Mouse (Mus musculus) heart, postnatal 14 days (tissue): ENCODE measurements around the gene Cth. TPM values are rescaled to one million over a fixed set of nuclear protein-coding genes. Genes with fewer than 3 reads are reported as not detected.

Experiments
- DNase-seq, 2 experiments: peaks; one replicate each; pipeline ENCODE4 v3.0.0; 2021 to 2022
- intact Hi-C: fragments of 180-260 bp; cut with DNase I; formaldehyde crosslinking; loops from one replicate; pipeline ENCODE4 v1.15.1; 2025
- total RNA-seq, 2 experiments: library from RNA; stranded (reverse); gene quantifications; 2 replicates each; pipeline ENCODE4 v1.2.3; 2021

Cth gene
- total RNA-seq, 2 experiments from 2014 or later, result 0.76 to 0.91 TPM

DNA sequence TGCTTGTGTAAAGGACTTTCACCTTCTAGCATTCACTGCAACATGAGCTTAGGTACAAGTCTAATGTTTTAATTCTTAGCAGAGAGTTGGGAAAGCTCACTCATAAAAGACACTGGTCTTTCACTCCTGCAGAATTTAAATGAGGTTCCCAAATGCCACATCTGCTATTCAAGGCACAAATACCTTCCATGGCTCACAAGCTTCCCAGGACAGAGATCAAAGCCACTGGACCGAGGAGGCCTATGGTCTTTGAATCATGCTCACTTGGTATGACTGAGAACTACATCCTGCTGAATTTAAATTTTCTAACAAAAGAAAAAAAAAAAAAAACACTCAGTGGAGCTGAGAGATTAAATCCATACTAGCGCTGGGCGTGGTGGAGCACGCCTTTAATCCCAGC, 8.5 kb downstream of the Cth start:
- intact Hi-C loops, result no loop called here
- no peak for DNase-seq

DNA sequence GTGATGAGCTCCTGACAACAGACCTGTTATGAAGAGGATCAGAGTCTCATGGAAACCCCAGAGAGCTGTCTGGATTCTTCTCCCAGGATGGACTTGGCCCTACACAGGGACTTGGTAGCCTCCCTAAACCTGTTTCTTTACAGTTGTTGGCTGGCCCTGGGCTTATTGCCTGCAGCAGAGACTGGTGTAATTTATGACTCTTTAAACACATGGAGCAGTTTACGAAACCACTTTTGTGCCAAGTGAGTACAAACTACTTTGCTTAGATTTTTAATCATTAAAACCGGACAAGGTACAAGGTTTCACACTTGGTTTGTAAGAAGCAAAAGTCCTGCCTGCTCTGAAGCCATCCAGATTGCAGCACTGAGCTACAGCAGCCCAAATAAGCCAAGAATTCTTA, 12.7 kb downstream of the Cth start:
- no peak for DNase-seq
- intact Hi-C loops, result no loop called here

DNA sequence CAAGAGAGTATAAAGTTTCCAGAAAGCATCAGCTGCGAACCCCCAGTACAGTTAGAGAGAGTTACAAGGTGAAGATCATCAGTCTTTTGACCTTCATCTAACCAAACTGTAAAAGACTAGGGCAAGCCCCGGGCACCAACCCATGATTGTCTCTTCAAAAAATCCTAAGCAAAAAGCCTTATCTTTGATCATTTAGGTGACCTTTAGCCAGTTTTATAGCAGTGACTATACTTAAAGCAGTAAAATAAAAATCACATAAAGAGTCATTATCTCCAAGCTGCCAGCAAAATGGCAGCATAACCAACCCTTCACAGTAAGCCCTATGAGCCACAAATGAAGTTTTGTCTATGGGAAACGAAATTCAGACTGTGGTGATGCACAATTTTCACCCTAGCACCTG, 14.6 kb downstream of the Cth start:
- intact Hi-C loops, result no loop called here
- DNase-seq, result no peak

DNA sequence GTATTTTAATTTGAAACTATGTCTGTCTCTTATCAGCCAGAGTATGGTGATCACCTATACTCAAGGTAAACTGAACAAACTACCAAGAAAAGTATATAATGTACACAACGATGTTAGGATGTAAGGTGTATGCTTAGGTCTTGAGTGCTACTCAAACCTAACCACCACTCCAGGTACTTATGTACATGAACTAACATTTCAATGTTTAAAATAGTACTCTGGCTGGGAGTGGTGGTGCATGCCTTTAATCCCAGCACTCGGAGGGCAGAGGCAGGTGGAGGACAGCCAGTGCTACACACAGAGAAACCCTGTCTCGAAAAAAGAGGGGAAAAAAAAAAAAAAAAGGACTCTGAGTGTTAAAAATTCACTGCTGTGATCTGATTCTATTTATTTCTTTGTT, 16.7 kb downstream of the Cth start:
- intact Hi-C loops, result no loop called here
- DNase-seq, result no peak

DNA sequence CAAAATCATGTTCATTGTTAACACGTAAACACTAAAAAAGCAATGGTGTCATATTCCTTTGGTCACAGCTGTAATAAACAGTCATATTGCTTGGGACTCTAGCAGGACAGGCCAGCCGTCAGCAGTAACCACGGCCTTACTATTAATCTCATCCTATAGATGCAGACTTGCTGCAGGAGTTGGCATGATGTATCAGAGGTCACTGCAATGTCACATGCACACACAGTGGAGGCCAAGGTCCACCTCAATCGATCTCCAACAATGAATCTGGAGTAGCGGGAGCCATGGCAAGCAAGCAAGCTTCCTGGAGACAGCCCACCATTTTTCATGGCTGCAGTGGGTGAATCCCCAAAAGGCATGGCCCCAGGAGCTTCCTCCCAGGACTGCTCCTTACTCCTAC, 23.2 kb downstream of the Cth start:
- intact Hi-C loops, result no loop called here
- no peak for DNase-seq

DNA sequence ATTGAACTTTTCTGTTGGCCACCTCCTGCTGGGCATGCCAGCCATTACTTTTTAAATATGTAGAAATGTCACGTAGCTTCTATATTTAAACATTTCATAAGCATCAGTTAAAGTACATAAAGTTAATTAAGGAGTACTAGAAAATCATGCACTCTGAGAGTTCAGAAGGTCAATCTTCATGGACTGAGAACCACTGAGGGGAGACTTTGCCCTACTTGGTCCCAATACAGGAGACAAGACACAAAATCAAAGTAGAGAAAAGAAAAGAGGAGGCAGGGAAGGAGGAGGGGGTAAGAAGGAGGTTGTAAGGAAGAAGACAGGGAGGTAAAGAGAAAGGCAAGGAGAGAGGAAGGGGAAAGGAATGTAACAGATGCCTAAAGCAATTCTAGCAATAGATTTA, 24.9 kb downstream of the Cth start:
- no peak for DNase-seq
- intact Hi-C loops, result no loop called here

DNA sequence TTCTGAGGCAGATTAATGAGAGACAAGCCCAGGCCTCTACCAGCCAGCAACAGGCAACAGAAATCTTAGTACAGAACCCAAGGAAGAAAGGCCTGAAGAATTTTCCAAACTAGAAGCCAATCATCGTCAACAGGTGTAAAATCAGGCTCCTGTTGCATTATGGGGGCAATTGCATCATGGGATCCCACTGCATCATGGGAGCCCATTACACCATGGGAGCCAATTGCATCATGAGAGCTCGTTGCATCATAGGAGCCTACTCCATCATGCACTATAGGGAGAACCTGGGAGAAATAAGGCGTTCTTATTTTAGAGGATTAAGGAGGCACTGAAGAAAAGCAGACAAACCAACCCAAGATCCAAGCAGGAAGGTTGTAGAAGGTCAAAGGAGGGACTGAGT, 27.2 kb downstream of the Cth start:
- intact Hi-C loops, result no loop called here
- DNase-seq, result no peak

DNA sequence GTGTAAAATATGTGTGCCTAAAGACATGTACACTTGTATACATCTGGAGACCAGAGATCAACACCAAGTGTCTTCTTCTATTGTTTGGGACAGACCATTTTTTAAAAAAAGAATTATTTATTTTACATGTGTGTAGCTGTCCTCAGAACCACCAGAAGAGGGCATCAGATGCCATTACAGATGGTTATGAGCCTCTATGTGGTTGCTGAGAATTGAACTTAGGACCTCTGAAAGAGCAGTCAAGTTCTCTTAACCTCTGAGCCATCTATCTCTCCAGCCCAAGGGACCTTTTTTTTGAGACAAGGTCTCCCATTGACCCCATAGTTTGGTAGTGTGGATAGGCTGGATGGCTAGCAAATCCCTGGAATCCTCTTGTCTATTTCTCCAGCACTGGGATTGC, 33.1 kb downstream of the Cth start:
- DNase-seq, result no peak
- intact Hi-C loops, result no loop called here

DNA sequence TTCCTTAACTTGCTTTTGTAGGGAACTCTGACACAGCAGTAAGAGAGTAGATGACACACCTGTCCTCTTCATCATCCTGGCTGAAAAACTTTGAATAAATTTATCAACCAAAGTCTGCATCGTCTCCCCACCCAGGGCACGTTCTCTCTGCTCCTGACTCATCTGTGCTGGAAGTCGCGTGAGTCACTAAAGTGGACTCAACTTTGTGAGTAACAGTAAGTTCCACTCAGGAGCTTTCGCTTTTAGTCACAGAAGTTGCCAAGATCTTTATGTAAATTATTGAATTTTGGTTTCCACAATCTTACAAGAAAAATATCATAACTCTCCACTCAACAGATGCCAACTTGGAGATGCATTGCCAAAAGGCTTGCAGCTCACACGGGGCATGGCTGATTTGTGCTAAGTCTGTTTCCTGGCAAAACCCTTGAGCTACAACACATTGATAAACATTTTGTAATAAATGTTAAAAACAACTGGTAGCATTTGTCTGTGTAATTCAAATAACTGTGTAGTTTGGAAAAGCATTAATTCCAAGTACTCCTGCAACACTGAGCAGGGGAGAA, 40.7 kb downstream of the Cth start:
- intact Hi-C loops, result no loop called here
- no peak for DNase-seq

DNA sequence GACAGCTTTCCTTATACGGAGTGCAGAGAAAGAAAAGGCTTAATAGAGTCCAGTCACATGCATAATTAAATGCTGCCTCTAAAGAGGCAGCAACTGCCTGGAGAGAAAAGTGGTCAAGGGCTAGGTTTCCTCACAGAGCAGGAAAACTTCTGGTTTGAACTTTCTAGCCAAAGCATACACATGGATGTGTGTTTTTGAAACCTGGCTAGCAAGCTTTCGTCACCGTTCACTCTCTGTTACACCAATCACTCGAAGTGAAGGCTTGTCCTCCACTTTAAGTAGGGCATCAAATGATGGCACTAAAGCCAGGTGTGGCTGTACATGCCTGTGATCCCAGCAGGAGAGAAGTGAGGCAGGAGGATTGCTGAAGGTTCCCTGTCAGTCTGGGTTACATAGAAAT, 41.8 kb downstream of the Cth start:
- intact Hi-C loops, result no loop called here
- DNase-seq, result no peak

DNA sequence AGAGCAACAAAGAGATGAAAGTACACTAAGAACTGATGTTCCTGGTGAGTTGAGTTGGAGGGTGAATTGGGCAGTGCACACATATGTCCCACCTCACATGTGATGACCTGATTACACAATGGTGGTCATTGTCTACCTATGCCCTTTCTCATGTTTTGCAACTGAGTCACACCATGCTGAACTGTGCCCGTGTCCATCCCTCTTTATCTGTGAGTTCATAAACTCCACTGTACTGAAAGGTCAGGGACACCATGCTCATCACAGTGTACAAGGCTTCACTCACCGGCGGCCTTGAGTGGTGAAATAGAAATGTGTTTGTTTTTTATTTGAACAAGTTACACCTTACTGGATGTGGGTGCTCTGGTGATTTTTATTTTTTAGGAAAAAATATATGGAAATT, 42.9 kb downstream of the Cth start:
- no peak for DNase-seq
- intact Hi-C loops, result no loop called here

DNA sequence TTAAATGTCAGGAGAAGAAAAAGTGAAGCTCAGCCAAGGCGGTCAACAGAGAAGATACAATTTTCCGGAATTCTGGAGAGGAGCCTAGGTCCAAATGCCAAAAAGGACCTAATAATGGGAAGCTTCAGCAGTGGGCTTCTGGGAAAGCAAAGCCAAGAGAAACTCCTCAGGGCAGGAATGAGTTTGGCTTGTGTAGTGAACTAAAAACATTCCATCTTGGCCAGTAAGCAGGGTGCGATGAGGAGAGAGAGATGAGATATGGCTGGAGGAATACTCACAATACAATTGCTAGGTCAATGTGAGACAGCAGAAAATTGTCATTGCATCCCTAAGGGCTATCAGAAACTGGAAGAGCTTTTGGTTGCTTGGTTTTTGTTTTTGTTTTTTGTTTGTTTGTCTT, 43.9 kb downstream of the Cth start:
- intact Hi-C loops, result no loop called here
- no peak for DNase-seq

DNA sequence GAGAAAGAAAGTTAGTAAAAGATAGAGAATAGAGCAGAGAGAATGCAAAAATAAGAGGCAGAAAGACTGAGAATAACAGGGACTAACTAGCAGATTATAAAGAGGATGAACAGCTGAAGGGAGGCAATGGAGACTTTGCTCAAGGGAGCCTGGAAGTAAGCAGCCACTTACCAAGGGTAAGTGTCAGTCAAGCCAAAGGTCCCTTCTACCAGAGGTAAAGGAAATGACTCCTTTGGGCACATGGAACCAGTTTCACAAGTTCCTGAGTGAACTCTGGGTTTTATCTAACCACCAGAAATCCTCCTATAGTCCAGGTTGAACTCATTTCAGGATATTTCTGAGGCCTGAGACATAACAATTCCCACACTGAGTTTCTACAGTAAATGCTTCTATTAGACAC, 47.0 kb downstream of the Cth start:
- intact Hi-C loops, result loop anchor here (2.0 kb wide), 1 partner anchor 199 kb away; no protein-coding TSS in a partner anchor
- no peak for DNase-seq

DNA sequence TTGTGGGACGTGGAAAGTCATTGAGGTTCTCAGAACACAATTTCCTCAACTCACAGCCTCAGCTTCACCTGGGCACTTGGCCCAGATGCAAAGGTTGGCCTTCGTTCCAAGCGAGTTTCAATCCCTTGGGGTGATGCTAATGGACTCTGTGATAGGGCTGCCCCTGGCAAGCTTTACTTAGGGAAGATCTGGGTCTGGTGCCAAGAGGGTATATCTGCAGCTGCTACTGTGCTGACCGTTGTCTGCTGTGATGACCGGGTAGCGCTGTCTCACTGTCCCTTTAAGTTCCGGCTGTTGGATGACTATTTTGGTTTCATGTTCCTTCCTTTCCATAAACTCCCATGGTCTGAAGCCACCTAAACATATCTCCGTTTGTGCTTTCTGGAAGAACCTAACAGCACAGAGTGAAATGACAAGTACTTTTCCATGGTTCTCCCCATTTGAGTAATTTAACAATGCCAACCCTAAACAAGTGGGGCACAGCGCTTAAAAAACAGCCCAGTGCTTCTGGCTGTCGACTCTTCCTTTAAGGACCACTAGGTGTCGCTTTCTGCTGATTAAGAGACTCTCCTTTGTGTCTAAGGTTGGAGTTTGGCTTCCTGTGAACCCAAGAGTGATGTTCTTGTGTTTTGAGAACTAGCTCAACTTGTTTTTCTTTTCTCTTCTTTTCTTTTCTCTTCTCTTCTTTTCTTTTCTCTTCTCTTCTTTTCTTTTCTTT, 48.3 kb downstream of the Cth start:
- DNase-seq, result peak; percentile 18 to 53
- intact Hi-C loops, result loop anchor here (2.0 kb wide), 1 partner anchor 200 kb away; no protein-coding TSS in a partner anchor

DNA sequence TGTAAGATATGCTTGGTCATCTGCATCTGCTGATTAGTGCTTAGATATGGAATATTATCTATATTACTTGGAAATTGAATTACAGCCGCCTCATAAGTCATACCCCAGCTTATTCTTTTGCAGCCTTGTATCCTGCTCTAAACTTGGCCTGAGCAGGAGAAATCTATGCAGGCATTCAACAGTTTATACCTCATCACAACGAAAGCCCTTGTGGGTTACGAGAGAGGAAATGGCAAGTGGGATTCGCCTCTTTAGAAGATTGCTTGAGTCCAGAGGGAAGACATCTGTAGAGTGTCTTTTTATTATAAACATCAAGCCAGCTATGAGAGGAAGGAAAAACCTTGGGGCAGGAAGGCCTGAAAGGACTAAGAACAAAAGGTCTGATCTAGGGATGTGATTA, 52.0 kb downstream of the Cth start:
- intact Hi-C loops, result no loop called here
- DNase-seq, result no peak

DNA sequence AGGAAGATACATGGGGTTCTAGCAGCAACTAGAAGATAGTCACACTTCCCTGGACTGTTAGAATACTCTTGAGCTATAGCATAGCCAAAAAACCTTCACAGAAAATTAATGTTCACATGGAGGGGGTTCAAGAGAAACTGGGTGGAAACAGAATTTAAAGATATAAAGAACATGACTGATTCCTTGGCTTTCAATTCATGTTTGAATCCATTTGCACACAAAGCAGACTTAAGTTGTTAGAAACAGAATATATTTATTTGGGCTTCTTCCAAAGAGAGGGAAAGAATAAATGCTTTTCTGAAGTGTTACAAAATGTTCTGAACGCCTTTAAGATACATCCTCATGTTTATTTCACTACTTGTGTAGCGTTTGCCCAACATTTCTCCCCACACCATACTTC, 57.0 kb downstream of the Cth start:
- intact Hi-C loops, result no loop called here
- DNase-seq, result no peak

DNA sequence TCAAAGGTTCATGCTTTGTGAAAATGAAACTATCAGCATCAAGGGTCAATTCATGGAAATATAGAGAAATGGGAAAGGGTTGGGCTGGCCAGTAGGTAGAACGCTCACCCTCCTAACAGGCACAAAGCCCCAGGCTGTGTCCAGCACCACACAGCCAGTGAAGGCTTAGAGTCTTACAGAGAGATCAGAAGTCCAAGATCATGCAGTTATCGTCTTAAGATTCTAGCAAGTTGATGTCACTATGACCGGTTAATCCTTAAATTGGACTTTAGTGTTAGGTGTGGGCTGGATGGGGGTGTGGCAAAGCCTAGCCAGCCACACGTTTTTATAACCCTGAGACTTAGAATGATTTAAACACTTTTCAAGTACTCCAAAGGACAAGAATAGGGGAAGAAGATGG, 58.6 kb downstream of the Cth start:
- no peak for DNase-seq
- intact Hi-C loops, result no loop called here

DNA sequence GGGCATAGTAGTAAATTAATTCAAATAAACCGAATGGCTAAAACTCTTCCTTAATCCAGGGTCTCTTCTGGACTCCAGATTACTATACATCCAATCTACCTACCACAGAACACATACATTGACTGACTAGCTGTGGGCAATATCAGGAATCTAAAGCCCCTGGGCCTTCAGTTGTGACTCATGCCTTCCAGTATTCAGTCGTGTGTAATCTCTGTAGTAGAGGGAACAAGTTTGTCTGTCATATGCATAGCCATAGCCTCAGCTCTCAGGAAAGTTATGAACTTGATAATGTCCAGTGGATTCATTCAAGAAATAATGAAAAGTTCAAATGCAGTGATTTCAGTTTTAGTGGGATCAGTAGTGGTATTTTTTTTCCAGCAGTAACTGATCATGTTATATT, 59.0 kb downstream of the Cth start:
- intact Hi-C loops, result no loop called here
- DNase-seq, result no peak

DNA sequence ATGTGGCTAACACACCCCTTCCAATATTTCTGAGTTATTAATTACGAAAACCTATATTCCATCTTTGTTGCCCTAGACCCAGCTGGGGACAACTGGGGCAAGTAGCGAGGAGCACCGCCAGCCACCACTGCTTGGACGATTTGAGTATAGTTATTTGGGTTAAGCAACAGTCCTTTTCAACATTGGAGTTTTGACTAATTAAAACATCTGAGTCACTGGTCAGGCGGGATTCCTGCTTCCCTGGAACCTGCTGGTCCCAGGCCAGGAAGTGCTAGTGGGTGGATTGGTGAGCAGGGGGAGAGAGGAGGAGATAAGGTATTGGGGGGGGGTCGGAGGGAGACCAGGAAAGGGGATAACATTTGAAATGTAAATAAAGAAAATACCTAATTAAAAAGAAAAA, 59.4 kb downstream of the Cth start:
- DNase-seq, result no peak

DNA sequence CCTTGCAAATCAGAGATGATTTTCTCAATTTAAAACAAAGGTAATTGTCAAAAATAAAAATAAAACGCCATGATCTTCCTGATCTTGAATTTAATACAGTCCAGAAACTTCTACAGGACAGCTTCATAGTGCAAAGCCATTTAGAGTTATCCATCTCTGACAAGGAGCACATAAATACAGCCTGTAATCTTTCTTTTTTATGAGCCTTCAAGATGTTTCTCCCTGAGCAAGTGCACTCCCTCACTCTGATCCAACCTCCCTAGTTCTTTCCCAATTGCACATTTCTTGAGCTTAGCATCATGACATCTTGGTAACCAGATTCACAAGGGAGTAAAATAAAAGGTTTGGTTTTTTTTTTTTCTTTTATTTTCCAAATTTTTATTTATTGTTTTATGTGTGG, 72.1 kb downstream of the Cth start:
- DNase-seq, result no peak
- intact Hi-C loops, result no loop called here

More for the DNA sequence above, 59.4 kb downstream of the Cth start:
- intact Hi-C loops, result no loop called here

DNA sequence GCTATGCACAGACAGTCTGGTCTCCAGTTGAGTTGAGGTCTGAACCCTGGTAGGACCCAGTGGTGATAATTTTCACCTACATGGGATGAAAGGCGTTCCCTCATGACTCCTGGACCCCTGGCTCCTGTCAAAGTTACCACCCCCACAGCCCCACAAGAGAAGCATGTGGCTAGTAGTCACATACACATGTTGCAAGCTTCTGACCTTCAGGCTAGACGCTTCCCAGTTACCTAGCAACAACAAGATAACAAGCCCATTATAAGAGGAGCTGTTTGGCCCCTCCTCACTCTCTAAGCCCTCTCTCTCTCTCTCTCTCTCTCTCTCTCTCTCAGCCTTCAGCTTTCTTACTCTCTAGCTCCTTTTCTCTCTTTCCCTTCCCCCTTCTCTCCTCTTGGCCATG, 76.4 kb downstream of the Cth start:
- intact Hi-C loops, result no loop called here
- DNase-seq, result no peak

DNA sequence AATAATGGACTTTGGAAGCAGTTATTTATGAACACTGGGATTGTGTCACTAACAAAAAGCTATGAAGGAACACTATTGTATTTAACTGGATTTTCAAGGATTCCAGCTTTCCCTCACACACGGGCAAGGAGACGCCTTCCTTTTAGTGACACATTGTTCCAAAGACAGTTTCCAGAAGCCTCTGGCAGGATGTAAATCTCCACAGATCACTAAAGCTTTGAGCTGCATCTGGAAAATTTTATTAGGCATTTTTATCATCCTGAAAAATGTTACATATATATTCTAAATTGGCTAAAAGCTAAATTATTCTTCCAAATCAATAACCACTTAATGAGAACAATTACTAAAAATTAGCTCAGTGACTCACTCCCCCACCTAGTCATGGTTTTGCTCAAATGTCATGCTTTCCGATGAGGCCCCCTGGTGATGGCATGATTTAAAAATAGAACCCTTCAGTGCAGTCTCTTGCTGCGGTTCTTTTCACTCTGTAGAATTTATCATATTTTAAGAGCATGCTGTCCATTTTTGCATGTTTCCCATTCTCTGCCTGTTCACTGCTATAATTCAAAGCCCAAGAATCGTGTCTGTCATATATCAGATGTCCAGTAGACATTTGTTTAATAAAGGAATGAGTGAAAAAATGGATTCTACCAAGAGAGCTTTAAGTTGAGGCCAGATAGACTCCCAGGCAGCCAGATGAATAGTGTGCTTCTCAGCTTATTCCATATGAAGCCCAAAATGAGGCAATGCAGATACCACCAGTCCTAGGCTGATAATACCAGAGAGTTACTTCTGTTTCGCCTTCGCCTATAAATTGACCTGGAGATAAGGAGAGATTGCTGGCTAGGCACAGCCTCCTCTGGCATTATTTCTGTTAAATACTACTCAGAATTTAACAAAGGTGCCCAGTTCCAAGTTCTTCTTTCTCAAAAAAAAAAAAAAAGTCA, 77.3 kb downstream of the Cth start:
- DNase-seq, result no peak
- intact Hi-C loops, result no loop called here
